Mouse (Mus musculus): ENCODE results near the gene Acad10. TPM values are rescaled to one million over a fixed set of nuclear protein-coding genes. Genes with fewer than 3 reads are reported as not detected.

The Acad10 gene
- total and polyA plus RNA-seq, 3 experiments, result 2.1 to 4.2 (median 2.7) TPM

DNA sequence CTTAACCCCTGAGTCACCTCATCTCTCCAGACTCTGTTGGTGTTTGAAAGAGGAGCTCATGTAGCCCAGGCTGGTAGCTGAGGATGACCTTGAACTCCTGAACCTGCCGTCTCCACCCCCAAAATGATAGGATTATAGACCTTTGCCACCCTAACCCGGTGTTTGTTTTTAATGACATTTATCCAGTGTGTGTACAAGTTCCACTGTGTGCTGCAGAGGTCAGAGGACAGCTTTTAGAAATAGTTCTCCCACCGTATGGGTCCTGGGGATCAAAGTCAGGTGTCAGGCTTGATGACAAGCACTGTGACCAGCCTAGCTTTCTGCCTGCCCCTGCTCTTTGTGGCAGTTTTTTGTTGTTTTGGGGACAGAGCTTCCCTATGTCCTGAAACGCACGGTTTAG, 39.6 kb upstream of the Acad10 start:
- H3K4me3 ChIP-seq (replicated peaks in 1 of 3; ENCODE audit: low read depth in 2 of 3, low read length in 2 of 3, poor library complexity in 1 of 3), result no peak overlapping the region
- TF ChIP-seq RCOR1 (conservative IDR thresholded peaks at IDR 0.05; ENCODE audit: low read depth, low read length), result no peak
- TF ChIP-seq JUND (conservative IDR thresholded peaks at IDR 0.05; ENCODE audit: low read depth, low read length), result no peak
- TF ChIP-seq KAT2A (IDR thresholded peaks at IDR 0.05; ENCODE audit: insufficient replicate concordance, low read length), result no peak
- no peak for TF ChIP-seq MAZ (IDR thresholded peaks at IDR 0.05; ENCODE audit: low read depth, low read length)
- TF ChIP-seq NELFE (IDR thresholded peaks at IDR 0.05; ENCODE audit: low read depth, low read length), result no peak
- no peak for TF ChIP-seq USF2 (conservative IDR thresholded peaks at IDR 0.05; ENCODE audit: low read depth, low read length)
- TF ChIP-seq USF1 (IDR thresholded peaks at IDR 0.05; ENCODE audit: low read depth, low read length), result no peak
- no peak for TF ChIP-seq GABPA (IDR thresholded peaks at IDR 0.05; ENCODE audit: insufficient replicate concordance, low read depth, low read length)
- TF ChIP-seq ETS1 (conservative IDR thresholded peaks at IDR 0.05; ENCODE audit: low read depth, low read length), result no peak
- no peak for TF ChIP-seq POLR2AphosphoS2 (IDR thresholded peaks at IDR 0.05; ENCODE audit: low read depth, low read length)
- no peak for TF ChIP-seq MXI1 (IDR thresholded peaks at IDR 0.05; ENCODE audit: low read depth, low read length)
- TF ChIP-seq JUN (IDR thresholded peaks at IDR 0.05; ENCODE audit: insufficient read depth, low read depth, low read length), result no peak
- TF ChIP-seq CTCF (conservative IDR thresholded peaks at IDR 0.05 in 1 of 2, IDR thresholded peaks at IDR 0.05 in 1 of 2; ENCODE audit: low read depth in 2 of 2, low read length in 2 of 2), result no peak
- TF ChIP-seq SMC3 (IDR thresholded peaks at IDR 0.05; ENCODE audit: low read depth, low read length), result no peak
- TF ChIP-seq BHLHE40 (IDR thresholded peaks at IDR 0.05; ENCODE audit: low read depth, low read length), result no peak
- TF ChIP-seq MEF2A (IDR thresholded peaks at IDR 0.05; ENCODE audit: borderline replicate concordance, low read depth, low read length), result no peak
- no peak for TF ChIP-seq E2F4 (IDR thresholded peaks at IDR 0.05; ENCODE audit: insufficient replicate concordance, low read depth, low read length)
- H3K4me1 ChIP-seq (ENCODE audit: control insufficient read depth in 1 of 2, insufficient read depth in 2 of 2), result peaks cover 0 to 5% of the 10 kb centered on the region in 2 experiments; a peak in 1 of 4 replicates
- no peak for DNase-seq (ENCODE audit: extremely low read depth)
- no peak overlapping the region for H3K4me2 ChIP-seq (ENCODE audit: insufficient read depth, low read depth, poor library complexity, severe bottlenecking)
- in situ Hi-C loops (cut with MboI; ENCODE audit: low pct_ligation_motif_present, low pct_unique_long_range_greater_than_20kb, low sequenced_read_pairs), result no loop called here
- H3K9me3 ChIP-seq (replicated peaks; ENCODE audit: low read length), result no peaks in the 10 kb centered on the region
- no peak overlapping the region for H3K27ac ChIP-seq (ENCODE audit: insufficient read depth, low read depth)
- H3K36me3 ChIP-seq (replicated peaks in 1 of 2; ENCODE audit: control insufficient read depth in 1 of 2, insufficient read depth in 1 of 2, low read length in 1 of 2), result no peaks in the 10 kb centered on the region
- peaks cover 2% of the 10 kb centered on the region for H3K27me3 ChIP-seq (replicated peaks)
- H3K79me2 ChIP-seq (replicated peaks; ENCODE audit: control insufficient read depth, extremely low read depth, insufficient read depth, poor library complexity, severe bottlenecking), result no peaks in the 10 kb centered on the region
- H3K9ac ChIP-seq (ENCODE audit: insufficient read depth, low read depth), result no peak overlapping the region
- dilution Hi-C loops (cut with MboI; ENCODE audit: extremely low pct_ligation_motif_present, extremely low pct_unique_long_range_greater_than_20kb, low sequenced_read_pairs), result no loop called here

DNA sequence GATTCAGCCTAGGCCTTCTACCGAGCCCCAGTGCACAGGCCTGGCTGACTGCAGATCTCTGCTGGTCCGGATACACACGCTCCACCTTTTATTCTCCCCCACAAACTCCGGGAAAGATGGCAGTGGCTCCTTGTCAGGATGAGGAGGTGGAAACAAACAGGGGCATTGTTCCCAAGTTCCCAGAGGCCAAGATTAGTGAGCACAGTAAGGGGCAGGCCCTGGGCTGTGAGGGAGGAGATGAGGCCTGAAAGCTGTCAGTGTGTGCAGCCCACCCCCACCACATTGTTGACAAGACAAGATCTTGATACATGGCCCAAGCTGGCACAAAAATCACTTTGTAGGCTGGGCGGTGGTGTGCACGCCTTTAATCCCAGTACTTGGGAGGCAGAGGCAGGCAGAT, 36.4 kb upstream of the Acad10 start:
- Histone ChIP-seq H3K79me2 (replicated peaks; ENCODE audit: control insufficient read depth, extremely low read depth, insufficient read depth, poor library complexity, severe bottlenecking) (no peaks in the 10 kb centered on the region), H3K4me3 (replicated peaks in 1 of 3; ENCODE audit: low read depth in 2 of 3, low read length in 2 of 3, poor library complexity in 1 of 3) (no peak overlapping the region), H3K4me1 (ENCODE audit: control insufficient read depth in 1 of 2, insufficient read depth in 2 of 2) (peaks cover 0 to 5% of the 10 kb centered on the region in 2 experiments; a peak in 1 of 4 replicates), H3K27me3 (replicated peaks) (peaks cover 2% of the 10 kb centered on the region), H3K4me2 (ENCODE audit: insufficient read depth, low read depth, poor library complexity, severe bottlenecking) (no peak overlapping the region), H3K9ac (ENCODE audit: insufficient read depth, low read depth) (no peak overlapping the region), H3K9me3 (replicated peaks; ENCODE audit: low read length) (no peaks in the 10 kb centered on the region), H3K27ac (ENCODE audit: insufficient read depth, low read depth) (no peak overlapping the region), H3K36me3 (replicated peaks in 1 of 2; ENCODE audit: control insufficient read depth in 1 of 2, insufficient read depth in 1 of 2, low read length in 1 of 2) (no peaks in the 10 kb centered on the region)
- TF ChIP-seq POLR2A (IDR thresholded peaks at IDR 0.05; ENCODE audit: low read depth, low read length) (no peak), JUND (conservative IDR thresholded peaks at IDR 0.05; ENCODE audit: low read depth, low read length) (no peak), NRF1 (IDR thresholded peaks at IDR 0.05; ENCODE audit: low read depth, low read length) (no peak), UBTF (IDR thresholded peaks at IDR 0.05; ENCODE audit: low read depth, low read length) (no peak), E2F4 (IDR thresholded peaks at IDR 0.05; ENCODE audit: insufficient replicate concordance, low read depth, low read length) (no peak), MXI1 (IDR thresholded peaks at IDR 0.05; ENCODE audit: low read depth, low read length) (no peak), MAZ (IDR thresholded peaks at IDR 0.05; ENCODE audit: low read depth, low read length) (no peak), GABPA (IDR thresholded peaks at IDR 0.05; ENCODE audit: insufficient replicate concordance, low read depth, low read length) (no peak), JUN (IDR thresholded peaks at IDR 0.05; ENCODE audit: insufficient read depth, low read depth, low read length) (no peak), RCOR1 (conservative IDR thresholded peaks at IDR 0.05; ENCODE audit: low read depth, low read length) (no peak), ETS1 (conservative IDR thresholded peaks at IDR 0.05; ENCODE audit: low read depth, low read length) (no peak), KAT2A (IDR thresholded peaks at IDR 0.05; ENCODE audit: insufficient replicate concordance, low read length) (no peak), POLR2AphosphoS2 (IDR thresholded peaks at IDR 0.05; ENCODE audit: low read depth, low read length) (no peak), ELF1 (IDR thresholded peaks at IDR 0.05; ENCODE audit: low read depth, low read length) (no peak), USF2 (conservative IDR thresholded peaks at IDR 0.05; ENCODE audit: low read depth, low read length) (no peak), ZMIZ1 (IDR thresholded peaks at IDR 0.05; ENCODE audit: low read depth, low read length) (no peak), USF1 (IDR thresholded peaks at IDR 0.05; ENCODE audit: low read depth, low read length) (no peak), CHD1 (IDR thresholded peaks at IDR 0.05; ENCODE audit: low read depth, low read length) (no peak)
- in situ Hi-C loops (cut with MboI; ENCODE audit: low pct_ligation_motif_present, low pct_unique_long_range_greater_than_20kb, low sequenced_read_pairs), result no loop called here
- dilution Hi-C loops (cut with MboI; ENCODE audit: extremely low pct_ligation_motif_present, extremely low pct_unique_long_range_greater_than_20kb, low sequenced_read_pairs), result no loop called here
- no peak for DNase-seq (ENCODE audit: extremely low read depth)

All from CH12.LX (cell line).